Mouse (Mus musculus): Measurements from ENCODE around the gene Eif3l.

DNA sequence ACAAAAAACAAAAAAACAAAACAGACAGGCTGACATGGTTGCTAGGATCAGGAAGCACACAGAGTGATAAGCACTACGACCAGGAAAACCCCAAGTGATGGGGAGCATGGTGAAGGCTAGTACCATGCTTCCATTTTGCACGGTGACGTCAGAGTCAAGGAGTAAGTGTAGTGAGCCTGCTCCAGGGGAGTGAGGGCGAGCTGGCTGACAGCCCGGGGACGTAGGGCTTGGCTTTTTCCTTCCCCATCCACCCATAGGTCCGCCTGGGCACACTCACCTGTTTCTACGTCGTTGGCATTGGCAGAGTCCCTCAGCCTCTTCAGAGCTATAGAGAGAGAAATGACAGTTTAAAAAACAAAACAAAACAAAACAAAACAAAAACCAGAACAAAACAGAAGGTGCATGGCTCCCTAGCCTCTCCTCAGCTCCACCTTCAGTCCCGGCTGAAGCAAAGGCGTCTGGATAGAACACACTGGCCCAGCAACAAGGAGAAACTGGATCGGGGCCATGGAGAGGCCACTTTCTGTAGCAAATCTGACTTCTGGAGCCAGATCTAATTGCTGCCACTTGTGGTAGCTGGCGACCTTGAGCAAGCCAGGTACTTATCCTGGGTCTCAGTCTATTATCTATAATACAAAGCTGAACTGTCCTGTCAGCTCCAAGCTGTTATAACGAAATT, 14.0 kb upstream of the Eif3l start:
- TF ChIP-seq CTCF (IDR thresholded peaks at IDR 0.05): no peak
- TF ChIP-seq EP300 (IDR thresholded peaks at IDR 0.05): no peak

Data from lung, postnatal 0 days (tissue).